Mouse (Mus musculus) stomach, embryonic 14.5 days (tissue): ENCODE data around the gene Atp6v0e2. TPM values are rescaled to one million over a fixed set of nuclear protein-coding genes. Genes with fewer than 3 reads are reported as not detected.

Experiments used
- ATAC-seq: fragments of 200-750 bp; cut with Nextera tagmentation; 2 replicates; pipeline ENCODE4 v1.8.0; 2017; ENCODE audit warnings: low read depth, moderate TSS enrichment; ENCODE audit not compliant: insufficient number of reproducible peaks, insufficient read depth, low FRiP score
- H3K27ac ChIP-seq: fragments of 300-500 bp; sonication (generic); 2 replicates; pipeline ENCODE4 v1.5.1; 2014; ENCODE audit warnings: mild to moderate bottlenecking, low read length, moderate library complexity, mixed read lengths
- H3K27me3 ChIP-seq: fragments of 300-500 bp; sonication (generic); 2 replicates; pipeline ENCODE4 v1.6.1; 2014; ENCODE audit warnings: low read length, control low read depth, mixed read lengths; ENCODE audit not compliant: control insufficient read depth, insufficient read depth
- H3K36me3 ChIP-seq: fragments of 300-500 bp; sonication (generic); 2 replicates; pipeline ENCODE4 v1.6.1; 2014; ENCODE audit warnings: mild to moderate bottlenecking, control low read depth, low read length, moderate library complexity, mixed read lengths; ENCODE audit not compliant: control insufficient read depth, insufficient read depth
- H3K4me1 ChIP-seq: fragments of 300-500 bp; sonication (generic); 2 replicates; pipeline ENCODE4 v1.6.1; 2014; ENCODE audit warnings: low read length, control low read depth, mixed read lengths; ENCODE audit not compliant: control insufficient read depth, insufficient read depth
- H3K4me2 ChIP-seq: fragments of 300-500 bp; sonication (generic); replicated peaks from 2 replicates; pipeline ENCODE4 v1.6.1; 2014; ENCODE audit warnings: low read depth, low read length, control low read depth
- H3K4me3 ChIP-seq: fragments of 300-500 bp; sonication (generic); 2 replicates; pipeline ENCODE4 v1.5.1; 2014; ENCODE audit warnings: low read depth, low read length, control low read depth
- H3K9ac ChIP-seq: fragments of 300-500 bp; sonication (generic); replicated peaks from 2 replicates; pipeline ENCODE4 v1.6.1; 2014; ENCODE audit warnings: low read depth, mild to moderate bottlenecking, control low read depth, low read length, moderate library complexity, mixed read lengths
- H3K9me3 ChIP-seq: fragments of 300-500 bp; sonication (generic); 2 replicates; pipeline ENCODE4 v1.6.1; 2016; ENCODE audit warnings: low read depth, low read length, control low read depth; ENCODE audit not compliant: control insufficient read depth
- WGBS: fragments of 180-500 bp; shearing (Covaris S2); extraction: QIAGEN DNeasy Blood & Tissue Kit; methylation state at CpG from one replicate; pipeline ENCODE4 v1.1.7; 2014; 5-methylcytosine and 5-hydroxymethylcytosine counted together
- polyA plus RNA-seq: library from polyadenylated mRNA; unstranded; fragments of >200 nt; fragmentation: Nextera tagmentation; extraction: Ambion mirVana; gene quantifications from 2 replicates; pipeline ENCODE4 v1.2.1, GENCODE M21; 2014

Atp6v0e2 gene
- polyA plus RNA-seq, 1 experiment from 2014 or later: 27.5 TPM

- peak within 1 kb of the TSS; percentile 39 for H3K4me2 ChIP-seq
- no peaks in the 10 kb centered on the region for H3K36me3 ChIP-seq
- H3K27ac ChIP-seq: peak within 1 kb of the TSS; percentile 53
- peaks cover 33% of the 10 kb centered on the region; the same call in 1 of the 2 replicates for H3K4me1 ChIP-seq
- no peak within 1 kb of the TSS for H3K9ac ChIP-seq
- WGBS: 9% methylated on average over 6 of the region's 6 CpGs
- peak within 1 kb of the TSS; percentile 13; the same call in 1 of the 2 replicates for H3K4me3 ChIP-seq
- ATAC-seq: peak; percentile 70
- H3K9me3 ChIP-seq: no peaks in the 10 kb centered on the region
- H3K27me3 ChIP-seq: no peaks in the 10 kb centered on the region
Observed at GRCm38 (mm10) chr6:48572572-48573061, 35.2 kb downstream of the Atp6v0e2 start, which contains the start of gene Rarres2. TSS of gene Rarres2 (minus strand) at chr6:48572789.

GRCm38 (mm10) chr6:48573280-48573679 is 35.9 kb downstream of the Atp6v0e2 start:
- Histone ChIP-seq H3K9ac (no peak overlapping the region), H3K36me3 (no peaks in the 10 kb centered on the region), H3K27me3 (no peaks in the 10 kb centered on the region), H3K4me1 (peaks cover 35% of the 10 kb centered on the region; the same call in 1 of the 2 replicates), H3K4me2 (no peak overlapping the region), H3K4me3 (no peak overlapping the region), H3K9me3 (no peaks in the 10 kb centered on the region), H3K27ac (peak overlapping the region; percentile 53; the same call in 1 of the 2 replicates)
- 29% methylated on average over 10 of the region's 10 CpGs for WGBS
- peak; percentile 57; the same call in 1 of the 2 replicates for ATAC-seq

GRCm38 (mm10) chr6:48573981-48574380 is 36.6 kb downstream of the Atp6v0e2 start:
- H3K27ac ChIP-seq: peak overlapping the region; percentile 21; the same call in 1 of the 2 replicates
- H3K9ac ChIP-seq: no peak overlapping the region
- no peaks in the 10 kb centered on the region for H3K9me3 ChIP-seq
- no peaks in the 10 kb centered on the region for H3K36me3 ChIP-seq
- WGBS: 71% methylated on average over 3 of the region's 3 CpGs
- no peak for ATAC-seq
- no peak overlapping the region for H3K4me3 ChIP-seq
- H3K27me3 ChIP-seq: no peaks in the 10 kb centered on the region
- H3K4me1 ChIP-seq: peaks cover 28% of the 10 kb centered on the region; the same call in 1 of the 2 replicates
- no peak overlapping the region for H3K4me2 ChIP-seq

- no peak overlapping the region for H3K4me3 ChIP-seq
- WGBS: 21% methylated on average over 5 of the region's 5 CpGs
- 0 out of 2 replicates have a peak overlapping the region, but pooled peaks have one; percentile 15 for H3K4me2 ChIP-seq
- no peaks in the 10 kb centered on the region for H3K36me3 ChIP-seq
- peaks cover 9% of the 10 kb centered on the region; the same call in 1 of the 2 replicates for H3K4me1 ChIP-seq
- peak overlapping the region; percentile 56; the same call in 1 of the 2 replicates for H3K27ac ChIP-seq
- no peak overlapping the region for H3K9ac ChIP-seq
- no peaks in the 10 kb centered on the region for H3K27me3 ChIP-seq
- H3K9me3 ChIP-seq: no peaks in the 10 kb centered on the region
- ATAC-seq: no peak
Observed at GRCm38 (mm10) chr6:48578736-48579135, 41.3 kb downstream of the Atp6v0e2 start.

- Histone ChIP-seq H3K4me2 (0 out of 2 replicates have a peak overlapping the region, but pooled peaks have one; percentile 15), H3K27me3 (no peaks in the 10 kb centered on the region), H3K4me1 (peaks cover 9% of the 10 kb centered on the region; the same call in 1 of the 2 replicates), H3K9me3 (no peaks in the 10 kb centered on the region), H3K9ac (no peak overlapping the region), H3K36me3 (no peaks in the 10 kb centered on the region), H3K27ac (peak overlapping the region; percentile 56; the same call in 1 of the 2 replicates), H3K4me3 (no peak overlapping the region)
- 21% methylated on average over 5 of the region's 5 CpGs for WGBS
- ATAC-seq: no peak
Observed at GRCm38 (mm10) chr6:48579215-48579648, 41.8 kb downstream of the Atp6v0e2 start.

GRCm38 (mm10) chr6:48581257-48581656 is 43.8 kb downstream of the Atp6v0e2 start:
- Histone ChIP-seq H3K4me2 (no peak overlapping the region), H3K27ac (no peak overlapping the region), H3K27me3 (no peaks in the 10 kb centered on the region), H3K4me1 (peaks cover 9% of the 10 kb centered on the region; the same call in 1 of the 2 replicates), H3K36me3 (no peaks in the 10 kb centered on the region), H3K9me3 (no peaks in the 10 kb centered on the region), H3K9ac (no peak overlapping the region), H3K4me3 (no peak overlapping the region)
- WGBS: 31% methylated on average over 3 of the region's 3 CpGs
- no peak for ATAC-seq

GRCm38 (mm10) chr6:48582037-48582436 is 44.6 kb downstream of the Atp6v0e2 start:
- Histone ChIP-seq H3K4me3 (no peak overlapping the region), H3K4me2 (no peak overlapping the region), H3K9ac (no peak overlapping the region), H3K27me3 (no peaks in the 10 kb centered on the region), H3K36me3 (no peaks in the 10 kb centered on the region), H3K9me3 (no peaks in the 10 kb centered on the region), H3K27ac (no peak overlapping the region), H3K4me1 (peaks cover 9% of the 10 kb centered on the region; the same call in 1 of the 2 replicates)
- ATAC-seq: no peak
- 76% methylated on average over 3 of the region's 3 CpGs for WGBS

- no peaks in the 10 kb centered on the region for H3K9me3 ChIP-seq
- H3K9ac ChIP-seq: no peak within 1 kb of the TSS
- 39% methylated on average over 6 of the region's 6 CpGs for WGBS
- no peak for ATAC-seq
- H3K4me2 ChIP-seq: no peak within 1 kb of the TSS
- H3K36me3 ChIP-seq: no peaks in the 10 kb centered on the region
- H3K27ac ChIP-seq: peak within 1 kb of the TSS; percentile 44; the same call in 1 of the 2 replicates
- no peaks in the 10 kb centered on the region for H3K4me1 ChIP-seq
- no peaks in the 10 kb centered on the region for H3K27me3 ChIP-seq
- H3K4me3 ChIP-seq: no peak within 1 kb of the TSS
Observed at GRCm38 (mm10) chr6:48589194-48589750, 51.9 kb downstream of the Atp6v0e2 start, which contains the start of gene Gm45021. TSS of gene Gm45021 (plus strand) at chr6:48589610.
